Mouse (Mus musculus): ENCODE data around the gene Olfr1166.
"Not testable (repeated sequence)": the region's sequence is repeated elsewhere in the genome, so short reads cannot be mapped to it uniquely, and the experiment has no call there.

Olfr1166 gene

DNA sequence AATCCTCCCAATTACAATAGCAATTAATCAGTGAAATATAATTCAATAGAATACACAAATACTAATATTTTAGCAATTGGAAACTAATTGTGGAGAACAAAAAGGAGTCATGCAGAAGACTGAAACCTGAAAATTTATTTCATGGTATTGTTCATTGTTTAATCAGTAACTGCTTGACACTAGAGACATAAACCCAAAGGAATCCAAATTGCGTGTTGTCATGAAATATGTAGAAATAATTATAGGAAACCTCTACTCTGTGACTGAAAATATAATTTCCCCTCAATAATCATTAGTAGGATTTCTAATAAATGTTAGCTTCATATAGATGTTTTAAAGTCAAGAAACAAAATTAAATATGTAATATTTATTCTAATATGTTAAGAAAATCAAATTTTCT lies at the start of gene Olfr1166:
Olfr1166 (minus strand) TSS at position 101 of the 400 bp plus-strand sequence.
- no peak for DNase-seq

GRCm38 (mm10) chr2:88155093-88155492 lies 27.0 kb upstream of the Olfr1166 start, which contains the start of gene Olfr1167:
Gene Olfr1167, minus strand, starts transcription at chr2:88155193.
- DNase-seq = not testable (repeated sequence)

DNA sequence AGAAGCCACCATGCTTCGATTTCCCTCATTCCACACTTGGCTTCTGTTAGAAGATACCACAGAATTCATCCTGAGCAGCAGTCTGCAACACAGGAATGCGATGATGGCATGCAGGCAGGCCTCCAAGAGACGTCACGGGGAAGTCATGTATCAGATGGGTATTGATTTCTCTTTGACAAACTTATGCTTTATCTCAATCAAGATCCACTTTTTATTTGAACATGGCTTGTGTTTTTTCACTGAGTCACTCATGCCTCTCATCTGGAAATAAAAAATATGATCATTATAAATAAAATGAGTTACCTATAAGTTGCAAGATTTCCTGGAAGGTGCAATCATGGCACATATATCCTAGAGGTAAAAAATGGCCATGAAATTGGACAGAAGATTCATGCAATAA lies 34.2 kb downstream of the Olfr1166 start, which contains the start of gene Olfr1164:
Olfr1164 (minus strand) TSS at position 101 of the 400 bp plus-strand sequence.
- no peak for DNase-seq
